Mouse (Mus musculus) thymus, adult 2 months (tissue): ENCODE measurements around the gene Trak1. TPM values are rescaled to one million over a fixed set of nuclear protein-coding genes. Genes with fewer than 3 reads are reported as not detected.

Source experiments
- DNase-seq: peaks from one replicate; pipeline ENCODE4 v3.0.0; 2021
- H3K27ac ChIP-seq: fragments of 200-500 bp; 2 replicates; pipeline ENCODE4 v1.5.1; 2012; ENCODE audit warnings: low read length, control low read depth; ENCODE audit not compliant: control insufficient read depth, insufficient read depth
- H3K27me3 ChIP-seq: fragments of 200-500 bp; 2 replicates; pipeline ENCODE4 v1.6.1; 2012; ENCODE audit warnings: mild to moderate bottlenecking, low read length, moderate library complexity, mixed read lengths; ENCODE audit not compliant: control insufficient read depth, insufficient read depth
- H3K36me3 ChIP-seq: fragments of 200-500 bp; 2 replicates; pipeline ENCODE4 v1.6.1; 2012; ENCODE audit warnings: mild to moderate bottlenecking, low read length, moderate library complexity; ENCODE audit not compliant: control insufficient read depth, insufficient read depth
- H3K4me1 ChIP-seq: fragments of 200-500 bp; replicated peaks from 2 replicates; pipeline ENCODE4 v1.6.1; 2012; ENCODE audit warnings: low read length; ENCODE audit not compliant: control insufficient read depth, insufficient read depth
- H3K4me3 ChIP-seq: fragments of 200-500 bp; 2 replicates; pipeline ENCODE4 v1.5.1; 2012; ENCODE audit warnings: mild to moderate bottlenecking, low read length, control low read depth, moderate library complexity; ENCODE audit not compliant: control insufficient read depth, insufficient read depth
- CTCF ChIP-seq: fragments of 200-500 bp; IDR thresholded peaks from 2 replicates; pipeline ENCODE4 v1.5.1; 2012; ENCODE audit warnings: mild to moderate bottlenecking, control low read depth, low read length, moderate library complexity, borderline replicate concordance; ENCODE audit not compliant: control insufficient read depth, poor library complexity, insufficient read depth; ENCODE audit errors: extremely low read depth
- POLR2A ChIP-seq: fragments of 200-500 bp; IDR thresholded peaks from 2 replicates; pipeline ENCODE4 v1.6.1; 2012; ENCODE audit warnings: mild to moderate bottlenecking, low read length, control low read depth, moderate library complexity; ENCODE audit not compliant: control insufficient read depth, poor library complexity, insufficient read depth; ENCODE audit errors: extremely low read depth
- WGBS: fragments of 180-500 bp; shearing (Covaris S2); methylation state at CpG from one replicate; pipeline ENCODE4 v1.1.7; 2018; 5-methylcytosine and 5-hydroxymethylcytosine counted together
- polyA plus RNA-seq: library from polyadenylated mRNA; depleted of rRNA; stranded (reverse); fragments of >200 nt; gene quantifications from 2 replicates; pipeline ENCODE4 v1.2.3, GENCODE M21; 2012

The Trak1 gene
- polyA plus RNA-seq, 1 experiment: 96.5 TPM

- TF ChIP-seq CTCF: no peak
- Histone ChIP-seq H3K27me3 (no peaks in the 10 kb centered on the region), H3K36me3 (peaks cover 4% of the 10 kb centered on the region), H3K27ac (no peak overlapping the region), H3K4me3 (no peak overlapping the region), H3K4me1 (peaks cover 8% of the 10 kb centered on the region)
- 80% methylated on average over 13 of the region's 13 CpGs for WGBS
- DNase-seq: no peak
These were observed 91.1 kb downstream of the Trak1 start for GRCm38 (mm10) chr9:121388273-121388931.

GRCm38 (mm10) chr9:121389258-121389657 is 92.0 kb downstream of the Trak1 start:
- Histone ChIP-seq H3K4me1 (peaks cover 8% of the 10 kb centered on the region), H3K27me3 (no peaks in the 10 kb centered on the region), H3K4me3 (no peak overlapping the region), H3K27ac (no peak overlapping the region), H3K36me3 (peaks cover 4% of the 10 kb centered on the region)
- TF ChIP-seq CTCF: no peak
- no peak for TF ChIP-seq POLR2A
- 93% methylated on average over 10 of the region's 10 CpGs for WGBS
- DNase-seq: no peak

GRCm38 (mm10) chr9:121391898-121392297 is 94.6 kb downstream of the Trak1 start:
- Histone ChIP-seq H3K4me3 (no peak overlapping the region), H3K27me3 (no peaks in the 10 kb centered on the region), H3K4me1 (peaks cover 5% of the 10 kb centered on the region; the same call in 1 of the 2 replicates), H3K27ac (no peak overlapping the region), H3K36me3 (peaks cover 4% of the 10 kb centered on the region)
- 92% methylated on average over 13 of the region's 13 CpGs for WGBS
- no peak for DNase-seq
- TF ChIP-seq POLR2A (no peak), CTCF (no peak)

- Histone ChIP-seq H3K27ac (no peak overlapping the region), H3K27me3 (no peaks in the 10 kb centered on the region), H3K4me3 (no peak overlapping the region), H3K36me3 (peaks cover 4% of the 10 kb centered on the region), H3K4me1 (peaks cover 8% of the 10 kb centered on the region; the same call in 1 of the 2 replicates)
- peak; percentile 37 for DNase-seq
- no peak for TF ChIP-seq POLR2A
- peak; percentile 61; the same call in 1 of the 2 replicates for TF ChIP-seq CTCF
- WGBS: 76% methylated on average over 5 of the region's 5 CpGs
These were observed 95.1 kb downstream of the Trak1 start for GRCm38 (mm10) chr9:121392427-121392826.

- 95% methylated on average over 4 of the region's 4 CpGs for WGBS
- Histone ChIP-seq H3K27ac (no peak overlapping the region), H3K36me3 (peaks cover 4% of the 10 kb centered on the region), H3K4me1 (peaks cover 11% of the 10 kb centered on the region), H3K4me3 (no peak overlapping the region), H3K27me3 (no peaks in the 10 kb centered on the region)
- TF ChIP-seq CTCF (no peak), POLR2A (no peak)
- DNase-seq: no peak
These were observed 95.8 kb downstream of the Trak1 start for GRCm38 (mm10) chr9:121393104-121393503.

GRCm38 (mm10) chr9:121394882-121395281 is 97.6 kb downstream of the Trak1 start:
- DNase-seq: no peak
- TF ChIP-seq POLR2A (no peak), CTCF (no peak)
- no peak overlapping the region for H3K4me3 ChIP-seq
- WGBS: 97% methylated on average over 2 of the region's 2 CpGs
- H3K27ac ChIP-seq: no peak overlapping the region
- no peaks in the 10 kb centered on the region for H3K27me3 ChIP-seq
- H3K4me1 ChIP-seq: peaks cover 22% of the 10 kb centered on the region
- H3K36me3 ChIP-seq: peaks cover 4% of the 10 kb centered on the region

- Histone ChIP-seq H3K36me3 (peaks cover 7% of the 10 kb centered on the region), H3K27ac (no peak overlapping the region), H3K4me1 (peaks cover 22% of the 10 kb centered on the region), H3K4me3 (no peak overlapping the region), H3K27me3 (no peaks in the 10 kb centered on the region)
- WGBS: 98% methylated on average over 5 of the region's 5 CpGs
- no peak for TF ChIP-seq POLR2A
- no peak for TF ChIP-seq CTCF
- no peak for DNase-seq
These were observed 98.5 kb downstream of the Trak1 start for GRCm38 (mm10) chr9:121395812-121396211.
